Mouse (Mus musculus): Measurements from ENCODE around the gene Olfr1428. TPM values are rescaled to one million over a fixed set of nuclear protein-coding genes. Genes with fewer than 3 reads are reported as not detected.

Olfr1428 gene
- not detected in 2 replicates for polyA plus RNA-seq (2015; fragmentation: Nextera tagmentation; extraction: Ambion mirVana)

- no peak within 1 kb of the TSS for H3K4me3 ChIP-seq (ENCODE audit: low read depth, low read length)
- 79% methylated on average over 1 of the region's 1 CpGs for WGBS
These were observed at the start of gene Olfr1428 for GRCm38 (mm10) chr19:12115797-12116196. Gene Olfr1428 (minus strand): TSS chr19:12115897.

DNA sequence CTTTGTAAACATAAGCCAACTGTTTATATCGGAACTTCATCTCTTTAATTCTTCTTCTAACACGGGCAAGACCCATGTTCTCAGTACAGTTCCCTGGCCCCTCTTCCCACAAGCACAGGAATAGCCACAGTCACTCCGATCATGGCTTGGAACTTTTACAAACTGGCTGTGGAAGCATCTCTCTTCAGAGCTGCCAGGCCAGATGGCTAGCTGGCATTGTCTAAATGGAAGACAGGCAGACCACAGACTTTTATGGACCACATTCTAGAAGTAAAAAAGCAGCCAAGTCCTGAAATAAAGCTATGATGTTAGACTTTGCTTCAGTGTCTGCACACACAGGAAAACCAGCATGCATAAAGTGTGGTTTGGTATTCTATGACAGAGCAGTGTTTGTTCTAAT, 29.8 kb upstream of the Olfr1428 start:
- Histone ChIP-seq H3K36me3 (ENCODE audit: control insufficient read depth, insufficient read depth, low read length) (no peaks in the 10 kb centered on the region), H3K27me3 (ENCODE audit: control insufficient read depth, insufficient read depth, low read length) (no peaks in the 10 kb centered on the region), H3K4me3 (ENCODE audit: low read depth, low read length) (no peak overlapping the region), H3K4me2 (replicated peaks; ENCODE audit: low read depth) (no peak overlapping the region), H3K27ac (replicated peaks) (no peak overlapping the region), H3K9ac (ENCODE audit: low read length) (no peak overlapping the region), H3K9me3 (ENCODE audit: control insufficient read depth, low read length) (no peaks in the 10 kb centered on the region), H3K4me1 (replicated peaks; ENCODE audit: control insufficient read depth, insufficient read depth) (no peaks in the 10 kb centered on the region)
- DNase-seq (ENCODE audit: low spot score) = no peak
- 63% methylated on average over 3 of the region's 3 CpGs for WGBS
- TF ChIP-seq EP300 (optimal IDR thresholded peaks at IDR 0.05) (no peak), CTCF (IDR thresholded peaks at IDR 0.05; ENCODE audit: low read depth) (no peak)
- ATAC-seq (ENCODE audit: low FRiP score, low TSS enrichment) = no peak

More at GRCm38 (mm10) chr19:12115797-12116196, at the start of gene Olfr1428:
- Histone ChIP-seq H3K9me3 (ENCODE audit: control insufficient read depth, low read length) (no peaks in the 10 kb centered on the region), H3K9ac (ENCODE audit: low read length) (no peak within 1 kb of the TSS), H3K27me3 (ENCODE audit: control insufficient read depth, insufficient read depth, low read length) (no peaks in the 10 kb centered on the region), H3K4me1 (replicated peaks; ENCODE audit: control insufficient read depth, insufficient read depth) (no peaks in the 10 kb centered on the region), H3K36me3 (ENCODE audit: control insufficient read depth, insufficient read depth, low read length) (no peaks in the 10 kb centered on the region), H3K4me2 (replicated peaks; ENCODE audit: low read depth) (no peak within 1 kb of the TSS), H3K27ac (replicated peaks) (no peak within 1 kb of the TSS)
- DNase-seq (ENCODE audit: low spot score) = no peak
- TF ChIP-seq CTCF (IDR thresholded peaks at IDR 0.05; ENCODE audit: low read depth) (no peak), EP300 (optimal IDR thresholded peaks at IDR 0.05) (no peak)
- ATAC-seq (ENCODE audit: low FRiP score, low TSS enrichment) = no peak

GRCm38 (mm10) chr19:12143356-12143755, 27.7 kb upstream of the Olfr1428 start:
- no peak overlapping the region for H3K27ac ChIP-seq (replicated peaks)
- H3K9ac ChIP-seq (ENCODE audit: low read length) = no peak overlapping the region
- ATAC-seq (ENCODE audit: low FRiP score, low TSS enrichment) (no peak), DNase-seq (ENCODE audit: low spot score) (no peak)
- WGBS = 52% methylated on average over 1 of the region's 1 CpGs
- no peaks in the 10 kb centered on the region for H3K27me3 ChIP-seq (ENCODE audit: control insufficient read depth, insufficient read depth, low read length)
- no peak overlapping the region for H3K4me3 ChIP-seq (ENCODE audit: low read depth, low read length)
- H3K9me3 ChIP-seq (ENCODE audit: control insufficient read depth, low read length) = no peaks in the 10 kb centered on the region
- no peaks in the 10 kb centered on the region for H3K4me1 ChIP-seq (replicated peaks; ENCODE audit: control insufficient read depth, insufficient read depth)
- H3K36me3 ChIP-seq (ENCODE audit: control insufficient read depth, insufficient read depth, low read length) = no peaks in the 10 kb centered on the region
- no peak overlapping the region for H3K4me2 ChIP-seq (replicated peaks; ENCODE audit: low read depth)
- no peak for TF ChIP-seq EP300 (optimal IDR thresholded peaks at IDR 0.05)
- no peak for TF ChIP-seq CTCF (IDR thresholded peaks at IDR 0.05; ENCODE audit: low read depth)

- Histone ChIP-seq H3K9ac (ENCODE audit: low read length) (no peak overlapping the region), H3K9me3 (ENCODE audit: control insufficient read depth, low read length) (no peaks in the 10 kb centered on the region), H3K4me2 (replicated peaks; ENCODE audit: low read depth) (no peak overlapping the region), H3K27ac (replicated peaks) (no peak overlapping the region), H3K36me3 (ENCODE audit: control insufficient read depth, insufficient read depth, low read length) (no peaks in the 10 kb centered on the region), H3K4me1 (replicated peaks; ENCODE audit: control insufficient read depth, insufficient read depth) (no peaks in the 10 kb centered on the region), H3K27me3 (ENCODE audit: control insufficient read depth, insufficient read depth, low read length) (no peaks in the 10 kb centered on the region), H3K4me3 (ENCODE audit: low read depth, low read length) (no peak overlapping the region)
- DNase-seq (ENCODE audit: low spot score) (no peak), ATAC-seq (ENCODE audit: low FRiP score, low TSS enrichment) (peak; percentile 32; the same call in 1 of the 2 replicates)
- no peak for TF ChIP-seq EP300 (optimal IDR thresholded peaks at IDR 0.05)
- peak; percentile 79 for TF ChIP-seq CTCF (IDR thresholded peaks at IDR 0.05; ENCODE audit: low read depth)
- WGBS = 24% methylated on average over 2 of the region's 2 CpGs
These were observed 18.6 kb upstream of the Olfr1428 start for GRCm38 (mm10) chr19:12134289-12134688.

- Histone ChIP-seq H3K9ac (ENCODE audit: low read length) (no peak within 1 kb of the TSS), H3K4me3 (ENCODE audit: low read depth, low read length) (no peak within 1 kb of the TSS), H3K36me3 (ENCODE audit: control insufficient read depth, insufficient read depth, low read length) (no peaks in the 10 kb centered on the region), H3K4me1 (replicated peaks; ENCODE audit: control insufficient read depth, insufficient read depth) (no peaks in the 10 kb centered on the region), H3K27me3 (ENCODE audit: control insufficient read depth, insufficient read depth, low read length) (no peaks in the 10 kb centered on the region), H3K27ac (replicated peaks) (no peak within 1 kb of the TSS), H3K4me2 (replicated peaks; ENCODE audit: low read depth) (no peak within 1 kb of the TSS), H3K9me3 (ENCODE audit: control insufficient read depth, low read length) (no peaks in the 10 kb centered on the region)
- TF ChIP-seq CTCF (IDR thresholded peaks at IDR 0.05; ENCODE audit: low read depth) = no peak
- TF ChIP-seq EP300 (optimal IDR thresholded peaks at IDR 0.05) = no peak
- no peak for ATAC-seq (ENCODE audit: low FRiP score, low TSS enrichment)
- DNase-seq (ENCODE audit: low spot score) = no peak
- 74% methylated on average over 3 of the region's 3 CpGs for WGBS
These were observed 7.4 kb upstream of the Olfr1428 start, which contains the start of gene Olfr76 for GRCm38 (mm10) chr19:12123103-12123502. Gene Olfr76 (minus strand): TSS chr19:12123203.

- H3K9me3 ChIP-seq (ENCODE audit: control insufficient read depth, low read length) = no peaks in the 10 kb centered on the region
- DNase-seq (ENCODE audit: low spot score) (no peak), ATAC-seq (ENCODE audit: low FRiP score, low TSS enrichment) (no peak)
- no peak overlapping the region for H3K4me3 ChIP-seq (ENCODE audit: low read depth, low read length)
- no peak overlapping the region for H3K27ac ChIP-seq (replicated peaks)
- no peaks in the 10 kb centered on the region for H3K27me3 ChIP-seq (ENCODE audit: control insufficient read depth, insufficient read depth, low read length)
- WGBS = 89% methylated on average over 3 of the region's 3 CpGs
- no peaks in the 10 kb centered on the region for H3K36me3 ChIP-seq (ENCODE audit: control insufficient read depth, insufficient read depth, low read length)
- no peak overlapping the region for H3K4me2 ChIP-seq (replicated peaks; ENCODE audit: low read depth)
- TF ChIP-seq EP300 (optimal IDR thresholded peaks at IDR 0.05) = no peak
- no peak for TF ChIP-seq CTCF (IDR thresholded peaks at IDR 0.05; ENCODE audit: low read depth)
- H3K4me1 ChIP-seq (replicated peaks; ENCODE audit: control insufficient read depth, insufficient read depth) = no peaks in the 10 kb centered on the region
- no peak overlapping the region for H3K9ac ChIP-seq (ENCODE audit: low read length)
These were observed 767 bp upstream of the Olfr1428 start for GRCm38 (mm10) chr19:12116464-12116863.

All from stomach, postnatal 0 days (tissue).